Mouse (Mus musculus) ES-E14 (cell line): Measurements from ENCODE around the gene Slit2. TPM values are rescaled to one million over a fixed set of nuclear protein-coding genes. Genes with fewer than 3 reads are reported as not detected.
A peak's percentile ranks its signal among the peaks of the same experiment; 100 is the strongest.
"Not testable (repeated sequence)": the region's sequence is repeated elsewhere in the genome, so short reads cannot be mapped to it uniquely, and the experiment has no call there.

Source experiments
- DNase-seq: peaks from one replicate; pipeline ENCODE4 v3.0.0-alpha.2; 2013; ENCODE audit warnings: low read depth, low spot score
- H3K27ac ChIP-seq: 2 replicates; pipeline ENCODE4 v1.5.1; 2012; ENCODE audit warnings: low read depth, mild to moderate bottlenecking, low read length, moderate library complexity, mixed read lengths; ENCODE audit not compliant: poor library complexity, insufficient read depth, severe bottlenecking
- H3K36me3 ChIP-seq: 2 replicates; pipeline ENCODE4 v1.6.1; 2012; ENCODE audit warnings: mild to moderate bottlenecking, low read length, moderate library complexity, mixed read lengths; ENCODE audit not compliant: control insufficient read depth, poor library complexity, insufficient read depth, severe bottlenecking
- H3K4me1 ChIP-seq, 2 experiments: fragments of 150-350 bp in 1 of 2; sonication (generic) in 1 of 2; 2 replicates each; pipeline ENCODE4 v1.6.1; 2012; ENCODE audit warnings: low read length in 2 of 2, mild to moderate bottlenecking in 1 of 2, mixed read lengths in 1 of 2; ENCODE audit not compliant: control insufficient read depth in 2 of 2, insufficient read depth in 2 of 2, poor library complexity in 1 of 2
- H3K4me3 ChIP-seq, 2 experiments: fragments of 150-350 bp in 1 of 2; sonication (generic) in 1 of 2; 2 replicates each; pipeline ENCODE4 v1.5.1; 2012; ENCODE audit warnings: low read length in 2 of 2, low read depth in 1 of 2, mild to moderate bottlenecking in 1 of 2, mixed read lengths in 1 of 2; ENCODE audit not compliant: insufficient read depth in 1 of 2, poor library complexity in 1 of 2, severe bottlenecking in 1 of 2
- H3K9ac ChIP-seq: 2 replicates; pipeline ENCODE4 v1.6.1; 2012; ENCODE audit warnings: low read depth, mild to moderate bottlenecking, low read length, mixed read lengths; ENCODE audit not compliant: poor library complexity, insufficient read depth, severe bottlenecking
- H3K9me3 ChIP-seq: fragments of 150-350 bp; sonication (generic); 2 replicates; pipeline ENCODE4 v1.6.1; 2012; ENCODE audit warnings: low read depth, mild to moderate bottlenecking, low read length; ENCODE audit not compliant: control insufficient read depth, insufficient read depth
- CHD2 ChIP-seq: IDR thresholded peaks from 2 replicates; pipeline ENCODE4 v1.6.1; 2014; ENCODE audit warnings: mild to moderate bottlenecking, low read depth, low read length, inconsistent platforms
- HCFC1 ChIP-seq: IDR thresholded peaks from 2 replicates; pipeline ENCODE4 v1.6.1; 2012; ENCODE audit warnings: low read length, inconsistent platforms, borderline replicate concordance; ENCODE audit not compliant: insufficient read depth
- MAFK ChIP-seq: IDR thresholded peaks from 2 replicates; pipeline ENCODE4 v1.6.1; 2014; ENCODE audit warnings: mild to moderate bottlenecking, low read depth, low read length, inconsistent platforms; ENCODE audit not compliant: insufficient read depth
- ZC3H11A ChIP-seq: IDR thresholded peaks from 2 replicates; pipeline ENCODE4 v1.6.1; 2012; ENCODE audit warnings: low read depth, mild to moderate bottlenecking, inconsistent platforms, low read length, borderline replicate concordance
- ZNF384 ChIP-seq: IDR thresholded peaks from 2 replicates; pipeline ENCODE4 v1.6.1; 2012; ENCODE audit warnings: low read depth, low read length, inconsistent platforms
- in situ Hi-C, 2 experiments: fragments of 600-800 bp; cut with MboI; formaldehyde crosslinking; loops; one replicate each; pipeline ENCODE4 v1.15.1; 2025; ENCODE audit warnings: low sequenced_read_pairs in 2 of 2, inconsistent platforms in 1 of 2; ENCODE audit not compliant: unreplicated experiment in 2 of 2
- total RNA-seq: library from RNA; depleted of rRNA; stranded (reverse); fragments of 300-350 nt; gene quantifications from 2 replicates; pipeline ENCODE4 v1.2.3, GENCODE M21; 2012

Gene Slit2
- total RNA-seq, 1 experiment = 4.6 TPM

GRCm38 (mm10) chr5:48219624-48220155 is 236.8 kb downstream of the Slit2 start:
- Histone ChIP-seq H3K36me3 (no peaks in the 10 kb centered on the region), H3K4me3 (no peak overlapping the region), H3K9ac (no peak overlapping the region), H3K9me3 (no peaks in the 10 kb centered on the region), H3K27ac (no peak overlapping the region), H3K4me1 (no peaks in the 10 kb centered on the region)
- in situ Hi-C loops = no loop called here
- TF ChIP-seq CHD2 = no peak
- TF ChIP-seq MAFK = no peak
- TF ChIP-seq ZC3H11A = no peak
- TF ChIP-seq HCFC1 = no peak
- no peak for TF ChIP-seq ZNF384
- no peak for DNase-seq

GRCm38 (mm10) chr5:48225500-48225899 is 242.6 kb downstream of the Slit2 start:
- Histone ChIP-seq H3K36me3 (no peaks in the 10 kb centered on the region), H3K4me3 (no peak overlapping the region), H3K9ac (no peak overlapping the region), H3K4me1 (no peaks in the 10 kb centered on the region), H3K9me3 (no peaks in the 10 kb centered on the region), H3K27ac (no peak overlapping the region)
- no peak for DNase-seq
- TF ChIP-seq HCFC1 = no peak
- TF ChIP-seq ZC3H11A = no peak
- no peak for TF ChIP-seq CHD2
- no peak for TF ChIP-seq ZNF384
- TF ChIP-seq MAFK = no peak
- in situ Hi-C loops = no loop called here

GRCm38 (mm10) chr5:48230430-48231080 is 247.6 kb downstream of the Slit2 start:
- TF ChIP-seq HCFC1 = no peak
- TF ChIP-seq ZNF384 = no peak
- TF ChIP-seq MAFK = no peak
- TF ChIP-seq ZC3H11A = no peak
- TF ChIP-seq CHD2 = no peak
- Histone ChIP-seq H3K27ac (no peak overlapping the region), H3K36me3 (no peaks in the 10 kb centered on the region), H3K4me1 (no peaks in the 10 kb centered on the region), H3K9ac (no peak overlapping the region), H3K4me3 (no peak overlapping the region), H3K9me3 (no peaks in the 10 kb centered on the region)
- in situ Hi-C loops = no loop called here
- DNase-seq = no peak

GRCm38 (mm10) chr5:48234728-48235127 is 251.8 kb downstream of the Slit2 start:
- Histone ChIP-seq H3K9ac (no peak overlapping the region), H3K9me3 (no peaks in the 10 kb centered on the region), H3K36me3 (no peaks in the 10 kb centered on the region), H3K27ac (no peak overlapping the region), H3K4me3 (no peak overlapping the region), H3K4me1 (no peaks in the 10 kb centered on the region)
- DNase-seq = no peak
- TF ChIP-seq ZNF384 (no peak), CHD2 (no peak), MAFK (no peak), HCFC1 (no peak), ZC3H11A (no peak)
- in situ Hi-C loops = no loop called here

GRCm38 (mm10) chr5:48235270-48235669 is 252.3 kb downstream of the Slit2 start:
- in situ Hi-C loops = no loop called here
- no peak for DNase-seq
- Histone ChIP-seq H3K4me1 (no peaks in the 10 kb centered on the region), H3K9me3 (no peaks in the 10 kb centered on the region), H3K4me3 (no peak overlapping the region), H3K9ac (no peak overlapping the region), H3K27ac (no peak overlapping the region), H3K36me3 (no peaks in the 10 kb centered on the region)
- TF ChIP-seq ZNF384 = no peak

- in situ Hi-C loops, H3K36me3 ChIP-seq, H3K27ac ChIP-seq, H3K4me3 ChIP-seq, H3K9ac ChIP-seq, H3K9me3 ChIP-seq, H3K4me1 ChIP-seq: not testable (repeated sequence)
- peak; percentile 15 for DNase-seq
Measured at GRCm38 (mm10) chr5:48240751-48241150, 257.8 kb downstream of the Slit2 start.
